Mouse (Mus musculus) C2C12 (cell line): ENCODE measurements around the gene Zfp414. TPM values are rescaled to one million over a fixed set of nuclear protein-coding genes. Genes with fewer than 3 reads are reported as not detected.

Source experiments
- H3K27me3 ChIP-seq: one replicate; pipeline ENCODE4 v1.6.1; 2011; ENCODE audit not compliant: control insufficient read depth, insufficient read depth, insufficient read length
- H3K36me3 ChIP-seq: one replicate; pipeline ENCODE4 v1.6.1; 2011; ENCODE audit not compliant: control insufficient read depth, insufficient read depth
- H3K4me3 ChIP-seq: one replicate; pipeline ENCODE4 v1.5.1; 2011; ENCODE audit warnings: mild to moderate bottlenecking, control low read depth; ENCODE audit not compliant: poor library complexity, insufficient read depth, severe bottlenecking
- H3K79me2 ChIP-seq: one replicate; pipeline ENCODE4 v1.6.1; 2011; ENCODE audit not compliant: control insufficient read depth, insufficient read depth
- H3K79me3 ChIP-seq: one replicate; pipeline ENCODE4 v1.6.1; 2011; ENCODE audit warnings: low read depth, control low read depth
- H3ac ChIP-seq: one replicate; pipeline ENCODE3; 2011; ENCODE audit warnings: low read depth; ENCODE audit not compliant: control insufficient read depth, insufficient read length
- CEBPB ChIP-seq: IDR thresholded peaks from one replicate; pipeline ENCODE4 v1.6.1; 2011; ENCODE audit warnings: low read depth, mild to moderate bottlenecking, control low read depth, moderate library complexity
- CTCF ChIP-seq: IDR thresholded peaks from one replicate; pipeline ENCODE4 v1.5.1; 2011; ENCODE audit not compliant: control insufficient read depth, insufficient read depth, insufficient read length
- FOSL1 ChIP-seq: IDR thresholded peaks from one replicate; pipeline ENCODE4 v1.8.0; 2011; ENCODE audit warnings: mild to moderate bottlenecking, low read length; ENCODE audit not compliant: poor library complexity, insufficient read depth, severe bottlenecking
- MAX ChIP-seq: IDR thresholded peaks from one replicate; pipeline ENCODE4 v1.6.1; 2011; ENCODE audit warnings: mild to moderate bottlenecking, control low read depth
- MYOD1 ChIP-seq: IDR thresholded peaks from one replicate; pipeline ENCODE4 v1.6.1; 2011; ENCODE audit warnings: low read depth; ENCODE audit not compliant: control insufficient read depth, insufficient read length
- MYOG ChIP-seq: IDR thresholded peaks from one replicate; pipeline ENCODE4 v1.6.1; 2011; ENCODE audit not compliant: control insufficient read depth, insufficient read length; ENCODE audit errors: extremely low read depth
- USF1 ChIP-seq: IDR thresholded peaks from one replicate; pipeline ENCODE4 v1.6.1; 2011; ENCODE audit warnings: low read depth, mild to moderate bottlenecking, control low read depth, moderate library complexity
- polyA plus RNA-seq: library from polyadenylated mRNA; unstranded; fragments of >200 nt; fragmentation: generic; extraction: Trizol; gene quantifications from one replicate; pipeline ENCODE4 v1.2.1, GENCODE M21; 2012; ENCODE audit warnings: missing spikeins

The Zfp414 gene
- polyA plus RNA-seq, 1 experiment, result 25.1 TPM

DNA sequence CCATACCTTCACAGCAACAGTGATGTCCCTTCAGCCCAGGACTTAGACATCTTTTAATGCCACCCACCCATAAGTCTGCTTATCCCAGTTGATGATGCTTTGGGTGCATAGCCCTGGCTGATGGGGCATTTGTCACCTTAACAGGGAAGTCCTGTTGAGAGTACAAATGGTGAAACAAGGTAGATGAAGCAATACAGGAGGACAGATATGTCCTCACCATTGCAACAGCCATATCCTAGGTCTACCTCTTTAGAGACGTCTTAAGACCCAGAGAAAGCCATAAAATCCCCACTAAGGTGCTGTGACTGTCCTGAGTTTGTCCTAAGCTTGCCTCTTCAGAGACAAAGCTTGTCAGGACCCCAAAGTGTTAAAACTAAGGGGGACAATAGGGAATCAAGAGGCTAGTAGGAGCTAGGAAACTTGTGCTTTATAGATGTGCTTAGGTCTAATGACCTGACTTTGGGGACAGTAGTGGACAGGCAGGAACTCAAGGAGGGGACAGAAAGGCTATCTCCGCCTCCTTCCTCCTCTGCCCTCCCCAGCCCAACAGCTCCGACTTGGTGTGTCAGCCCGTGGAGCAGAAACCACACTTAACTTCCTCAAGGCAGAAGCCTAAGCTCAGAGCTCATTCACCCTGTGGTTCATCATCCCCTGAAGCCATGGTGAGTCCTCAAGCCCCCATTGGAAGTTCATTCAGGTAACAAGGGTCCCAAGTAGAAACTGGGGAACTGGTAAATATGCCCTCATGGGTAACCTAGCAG is 8.8 kb downstream of the Zfp414 start, which contains the start of gene Pram1:
Gene Pram1 (plus strand): TSS at position 541 of the 761 bp plus-strand sequence.
- no peaks in the 10 kb centered on the region for H3K79me2 ChIP-seq

DNA sequence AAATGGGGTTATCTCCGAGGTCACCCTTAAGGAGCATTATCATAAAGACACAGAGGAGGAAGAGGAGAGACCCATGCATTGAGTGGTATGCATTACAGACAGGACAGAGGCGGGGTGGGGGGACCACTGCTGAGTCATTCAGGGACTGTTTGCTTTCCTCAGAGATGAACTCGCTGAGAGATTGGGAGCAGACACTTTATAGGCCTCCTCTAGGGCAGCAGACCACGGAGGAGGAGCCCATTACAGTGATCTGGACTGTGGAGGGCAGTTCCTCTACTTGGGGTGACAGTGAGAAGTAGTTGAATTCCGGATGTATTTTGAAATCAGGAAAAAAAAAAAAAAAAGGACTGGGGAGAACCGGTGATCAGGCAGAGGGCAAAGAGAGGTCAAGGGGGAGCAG is 10.9 kb downstream of the Zfp414 start:
- no peak overlapping the region for H3K4me3 ChIP-seq
- peaks cover 40% of the 10 kb centered on the region for H3K36me3 ChIP-seq
- H3ac ChIP-seq, result no peak overlapping the region
- no peaks in the 10 kb centered on the region for H3K79me2 ChIP-seq
- TF ChIP-seq CTCF, result no peak
- TF ChIP-seq MAX, result no peak
- TF ChIP-seq USF1, result no peak
- no peaks in the 10 kb centered on the region for H3K27me3 ChIP-seq
- no peaks in the 10 kb centered on the region for H3K79me3 ChIP-seq

More for the DNA sequence above, 8.8 kb downstream of the Zfp414 start, which contains the start of gene Pram1:
- TF ChIP-seq MAX (no peak), MYOD1 (no peak), FOSL1 (no peak), USF1 (no peak), CTCF (no peak), MYOG (no peak), CEBPB (no peak)
- no peaks in the 10 kb centered on the region for H3K27me3 ChIP-seq
- no peaks in the 10 kb centered on the region for H3K79me3 ChIP-seq
- H3K4me3 ChIP-seq, result no peak within 1 kb of the TSS
- H3ac ChIP-seq, result no peak within 1 kb of the TSS
- H3K36me3 ChIP-seq, result peaks cover 27% of the 10 kb centered on the region

DNA sequence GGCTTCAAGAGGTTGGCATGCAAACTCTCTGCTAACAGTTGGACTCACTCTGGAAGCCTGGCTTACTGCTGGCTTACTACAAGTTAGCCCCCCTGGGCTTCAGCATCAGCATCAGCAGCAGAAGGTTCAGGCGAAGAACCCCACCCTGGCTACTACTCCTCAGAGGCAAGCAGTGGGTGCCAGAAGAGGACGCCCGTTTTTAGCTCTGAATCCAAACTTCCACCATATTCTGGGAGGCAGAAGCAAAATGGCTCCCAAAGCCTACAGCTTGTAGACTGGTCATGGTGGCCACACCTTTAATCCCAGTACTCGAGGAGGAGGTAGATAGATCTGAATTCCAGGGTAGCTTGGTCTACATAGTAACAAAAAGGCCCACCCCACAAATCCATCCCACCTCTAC is 15.2 kb downstream of the Zfp414 start:
- Histone ChIP-seq H3K4me3 (no peak overlapping the region), H3K27me3 (no peaks in the 10 kb centered on the region), H3ac (no peak overlapping the region), H3K79me2 (no peaks in the 10 kb centered on the region), H3K79me3 (no peaks in the 10 kb centered on the region), H3K36me3 (peaks cover 70% of the 10 kb centered on the region)
- TF ChIP-seq CTCF, result no peak
- TF ChIP-seq MAX, result no peak
- TF ChIP-seq FOSL1, result no peak
- no peak for TF ChIP-seq MYOG

DNA sequence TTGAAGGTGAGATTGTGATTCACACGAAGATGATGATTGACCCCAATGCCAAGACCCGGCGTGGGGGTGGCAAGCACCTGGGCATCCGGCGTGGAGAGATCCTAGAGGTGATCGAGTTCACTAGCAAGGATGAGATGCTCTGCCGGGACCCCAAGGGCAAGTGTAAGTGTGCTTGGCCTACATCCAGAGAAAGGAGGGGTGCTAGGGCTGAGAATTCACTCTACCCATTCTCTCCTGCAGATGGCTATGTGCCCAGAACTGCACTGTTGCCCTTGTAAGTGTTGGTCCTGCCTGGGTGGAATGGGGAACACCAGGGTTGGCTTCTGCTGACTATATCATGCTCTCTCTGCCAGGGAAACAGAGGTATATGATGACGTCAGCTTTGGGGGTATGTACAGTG is 16.2 kb downstream of the Zfp414 start:
- no peak overlapping the region for H3ac ChIP-seq
- TF ChIP-seq FOSL1, result no peak
- TF ChIP-seq MAX, result no peak
- TF ChIP-seq MYOD1, result no peak
- no peak for TF ChIP-seq CEBPB
- TF ChIP-seq MYOG, result no peak
- TF ChIP-seq USF1, result no peak
- no peak for TF ChIP-seq CTCF
- no peaks in the 10 kb centered on the region for H3K79me3 ChIP-seq
- H3K36me3 ChIP-seq, result peaks cover 80% of the 10 kb centered on the region
- no peak overlapping the region for H3K4me3 ChIP-seq
- no peaks in the 10 kb centered on the region for H3K27me3 ChIP-seq
- H3K79me2 ChIP-seq, result no peaks in the 10 kb centered on the region

DNA sequence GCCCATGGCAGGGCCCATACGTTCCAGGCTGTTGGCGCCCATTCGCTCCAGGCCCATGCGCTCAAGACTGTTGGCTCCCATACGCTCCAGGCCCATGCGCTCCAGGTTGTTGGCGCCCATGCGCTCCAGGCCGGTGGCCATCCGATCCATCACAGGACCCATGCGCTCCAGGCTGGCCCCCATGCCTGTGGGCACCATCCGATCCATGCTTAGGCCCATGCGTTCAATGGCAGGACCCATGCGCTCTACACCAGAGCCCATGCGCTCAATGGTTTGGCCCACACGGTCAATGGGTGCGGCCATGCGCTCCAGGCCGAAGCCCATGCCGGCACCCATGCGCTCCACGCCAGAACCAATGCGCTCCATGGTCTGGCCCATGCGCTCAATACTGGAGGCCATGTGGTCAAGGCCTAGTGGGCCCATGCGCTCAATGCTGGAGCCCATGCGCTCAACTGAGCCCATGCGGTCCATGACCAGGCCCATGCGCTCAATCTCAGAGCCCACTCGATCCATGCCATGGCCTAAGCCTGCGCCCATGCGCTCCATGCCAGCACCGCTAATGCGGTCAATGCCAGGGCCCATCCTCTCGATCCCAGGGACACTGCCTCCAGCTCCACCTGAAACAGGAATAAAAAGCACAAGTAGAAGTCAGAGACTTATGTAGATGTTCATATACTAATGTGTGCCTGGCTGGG is 21.0 kb downstream of the Zfp414 start:
- Histone ChIP-seq H3K79me2 (peaks cover 30% of the 10 kb centered on the region), H3K79me3 (peaks cover 5% of the 10 kb centered on the region), H3K4me3 (no peak overlapping the region), H3K27me3 (no peaks in the 10 kb centered on the region), H3ac (no peak overlapping the region), H3K36me3 (peaks cover 95% of the 10 kb centered on the region)
- no peak for TF ChIP-seq FOSL1
- TF ChIP-seq MYOG, result no peak
- no peak for TF ChIP-seq MAX
- no peak for TF ChIP-seq USF1
- TF ChIP-seq MYOD1, result no peak
- no peak for TF ChIP-seq CEBPB
- no peak for TF ChIP-seq CTCF

DNA sequence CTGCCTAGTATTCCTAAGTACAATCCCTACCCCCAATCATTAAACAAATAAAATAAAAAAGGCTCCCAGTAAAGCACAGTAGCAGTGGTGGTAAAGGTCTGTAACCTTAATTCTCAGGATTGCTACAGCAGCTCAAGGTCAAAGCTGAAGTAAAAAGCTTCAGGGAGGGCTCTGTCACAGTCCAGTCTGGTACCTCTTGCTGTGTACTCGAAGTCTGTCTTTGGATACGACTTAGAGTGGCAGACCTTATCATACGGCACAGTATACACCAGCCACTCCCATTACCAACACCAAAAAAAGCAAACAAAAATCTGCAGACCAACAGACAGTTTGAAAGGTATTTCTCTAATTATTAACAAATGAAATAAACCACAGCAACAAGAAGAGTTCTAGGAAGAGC is 37.9 kb downstream of the Zfp414 start:
- TF ChIP-seq USF1 (no peak), MYOG (no peak), CTCF (no peak), FOSL1 (no peak), MYOD1 (no peak), CEBPB (no peak), MAX (no peak)
- H3K79me2 ChIP-seq, result peaks cover 93% of the 10 kb centered on the region
- H3K36me3 ChIP-seq, result peaks cover 82% of the 10 kb centered on the region
- no peaks in the 10 kb centered on the region for H3K27me3 ChIP-seq
- peaks cover 67% of the 10 kb centered on the region for H3K79me3 ChIP-seq
- no peak overlapping the region for H3ac ChIP-seq
- no peak overlapping the region for H3K4me3 ChIP-seq
